Mouse (Mus musculus) thymus, postnatal 14 days (tissue): ENCODE measurements around the gene Adgrv1.
A peak's percentile ranks its signal among the peaks of the same experiment; 100 is the strongest.

Source experiments
- DNase-seq: peaks from one replicate; pipeline ENCODE4 v3.0.0; 2021

The Adgrv1 gene

DNA sequence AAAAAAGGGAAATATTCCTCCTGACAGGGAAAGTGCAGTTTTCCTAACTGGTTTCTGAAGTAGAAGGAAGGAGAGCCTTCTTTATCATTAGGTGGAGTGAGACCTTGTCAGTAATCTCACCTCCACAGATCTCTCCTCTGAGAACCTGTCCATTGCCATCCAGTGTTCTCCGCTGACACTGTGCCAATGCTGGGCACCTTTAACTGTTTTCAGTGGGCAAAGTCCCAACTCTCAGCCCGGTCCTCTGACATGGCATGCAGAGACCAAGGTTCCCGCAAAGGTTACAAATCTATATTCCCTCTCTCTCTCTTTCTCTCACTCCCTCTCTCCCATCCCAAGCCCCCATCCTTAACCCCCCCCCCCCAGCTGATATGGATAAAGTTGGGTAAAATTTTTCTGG, 230.1 kb downstream of the Adgrv1 start:
- no peak for DNase-seq

DNA sequence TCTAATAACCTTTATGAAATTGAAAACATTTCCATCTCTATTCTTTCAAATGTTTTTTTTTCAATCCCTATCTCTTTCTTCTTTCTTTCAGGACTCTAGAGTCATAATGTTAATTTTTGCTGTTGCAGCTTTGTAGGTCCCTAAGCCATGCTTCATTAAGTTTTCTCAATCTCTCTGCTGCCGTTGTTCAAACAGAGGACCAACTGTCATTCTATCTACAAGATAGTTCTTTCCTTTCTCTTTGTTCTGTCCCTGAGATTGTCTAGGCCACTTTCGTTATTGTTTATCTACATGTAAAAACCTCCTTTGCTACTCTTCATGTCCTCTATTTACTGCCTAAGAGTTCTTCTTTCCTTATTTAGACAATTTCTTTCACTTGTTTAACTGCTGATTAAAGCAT, 230.8 kb downstream of the Adgrv1 start:
- no peak for DNase-seq

DNA sequence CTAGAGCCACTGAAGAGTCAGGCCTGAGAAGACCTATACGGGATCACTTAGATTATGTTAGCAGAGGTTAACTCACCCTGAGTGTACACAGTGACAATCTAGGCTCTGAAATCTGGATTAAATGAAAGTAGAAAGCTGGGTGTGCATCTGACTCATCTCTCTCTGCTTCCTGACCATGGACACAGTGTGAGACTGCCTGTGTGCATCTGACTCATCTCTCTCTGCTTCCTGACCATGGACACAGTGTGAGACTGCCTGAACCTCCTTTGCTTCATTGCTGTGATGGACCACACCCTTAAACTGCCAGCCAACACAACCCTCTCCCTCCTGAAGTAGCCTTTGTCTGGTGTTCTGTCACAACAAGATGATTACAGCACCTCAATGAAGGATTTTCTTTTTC, 231.2 kb downstream of the Adgrv1 start:
- no peak for DNase-seq

DNA sequence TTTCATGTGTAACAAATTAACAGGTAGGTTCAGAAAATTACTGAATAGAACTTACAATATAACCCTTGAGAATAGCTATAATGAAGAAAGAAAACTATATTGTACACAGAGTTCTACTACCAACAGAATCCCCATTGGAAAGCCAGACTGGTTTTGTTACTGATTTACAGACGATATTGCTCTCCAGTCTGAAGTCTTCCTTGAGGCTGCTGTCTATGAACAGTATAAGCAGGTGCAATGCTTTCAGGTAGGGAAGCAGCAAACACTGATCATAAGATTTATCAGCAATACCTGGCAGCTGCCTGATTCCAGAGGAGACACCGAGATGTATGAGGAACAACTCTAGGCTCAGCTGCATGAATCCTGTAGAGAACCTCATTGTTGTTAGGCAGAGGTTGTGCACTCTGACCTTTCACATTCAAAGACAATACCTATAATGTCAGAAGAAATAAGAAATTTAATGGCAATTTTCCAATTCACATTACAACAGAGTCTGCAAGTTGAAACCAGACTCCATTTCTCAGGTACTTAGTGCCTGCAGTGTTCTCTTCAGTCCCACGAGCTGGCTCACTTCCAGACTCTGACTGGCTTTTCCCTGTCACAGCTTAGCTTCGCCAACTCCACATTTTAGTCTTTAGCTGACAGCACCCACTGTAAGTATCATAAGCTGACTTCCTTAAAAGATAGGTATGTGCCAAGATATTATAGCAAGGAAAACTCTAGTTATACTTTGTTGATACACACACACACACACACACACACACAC, 247.2 kb downstream of the Adgrv1 start:
- DNase-seq, result no peak

DNA sequence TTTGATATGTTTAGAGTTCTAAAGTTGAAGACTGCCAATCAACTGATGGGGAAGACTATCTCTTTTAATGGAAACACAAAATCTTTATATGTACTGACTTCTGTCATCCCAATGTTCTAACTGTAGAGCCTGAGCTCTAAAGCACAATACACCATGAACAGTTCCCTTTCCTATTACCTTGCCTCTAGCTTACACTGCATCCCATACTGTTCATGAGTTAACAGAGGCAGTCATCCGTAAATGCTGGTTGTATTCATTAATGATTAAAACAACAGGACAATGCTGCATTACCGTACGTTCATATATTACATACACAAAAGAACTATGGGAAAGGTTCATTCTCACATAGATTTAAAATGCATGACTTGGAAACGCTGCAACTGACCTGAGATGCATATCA, 251.1 kb downstream of the Adgrv1 start:
- DNase-seq, result no peak

DNA sequence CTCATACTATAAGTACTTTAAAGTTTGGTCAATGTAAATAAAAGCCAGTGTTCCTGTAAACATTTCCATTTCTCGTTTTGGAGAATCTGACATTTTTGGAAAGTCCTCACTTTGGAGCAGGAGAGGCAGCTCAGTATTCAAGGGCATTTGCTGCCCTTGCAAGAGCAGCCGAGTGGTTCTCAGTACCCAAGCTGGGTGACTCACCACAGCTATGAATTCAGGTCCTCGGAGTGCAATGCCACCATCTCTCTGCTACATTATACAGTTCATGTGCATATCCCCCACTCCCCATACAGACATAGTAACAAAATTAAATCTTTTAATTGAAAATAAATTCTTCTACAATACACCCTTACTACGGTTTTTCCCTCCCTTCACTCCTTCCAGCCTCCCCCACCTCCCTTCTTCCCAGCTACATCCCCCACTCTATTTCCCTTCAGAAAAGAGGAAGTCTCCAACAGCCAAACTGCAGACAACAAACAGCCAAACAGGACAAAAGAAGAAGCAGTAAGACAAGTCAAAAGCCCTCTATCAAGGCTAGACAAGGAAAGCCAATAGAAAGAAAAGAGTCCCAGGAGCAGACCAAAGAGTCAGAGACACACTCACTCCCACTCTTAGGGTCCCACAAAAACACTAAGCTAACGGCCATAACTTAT, 262.0 kb downstream of the Adgrv1 start:
- no peak for DNase-seq

DNA sequence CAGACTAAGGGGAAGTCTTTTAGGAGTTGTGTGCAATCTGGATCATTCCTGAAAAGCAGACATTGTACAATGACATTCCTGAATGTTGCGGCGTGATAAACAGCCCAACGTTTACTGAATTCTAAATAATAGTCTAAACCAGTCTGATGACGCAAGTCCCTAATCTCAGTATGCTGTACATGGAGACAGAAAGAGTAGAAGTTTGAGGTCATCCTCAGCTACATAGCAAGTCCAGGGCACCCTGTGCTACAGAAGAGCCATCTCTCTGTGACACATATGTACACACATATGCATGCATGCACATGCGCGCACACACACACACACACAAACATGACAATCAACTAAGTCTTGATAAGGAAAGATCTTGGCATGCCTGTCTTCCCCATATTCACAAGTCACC, 262.8 kb downstream of the Adgrv1 start:
- no peak for DNase-seq

DNA sequence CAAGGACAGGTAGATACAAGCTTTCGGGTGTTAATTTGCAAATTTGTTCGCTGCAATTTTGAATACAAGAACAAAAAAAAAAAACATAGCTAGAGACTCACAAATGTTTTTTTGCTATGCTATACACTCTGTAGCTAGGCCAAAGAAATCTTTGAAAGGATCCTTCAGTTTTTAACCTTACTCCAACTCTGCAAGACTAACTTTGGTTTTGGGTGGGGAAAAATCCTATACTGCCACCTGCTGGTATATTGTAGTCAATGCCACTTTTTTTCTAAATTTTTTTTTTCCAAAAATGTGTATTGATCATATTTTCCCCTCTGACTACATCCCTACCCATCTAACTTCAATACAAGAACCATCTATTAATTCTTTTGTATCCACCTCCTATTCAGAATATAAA, 263.4 kb downstream of the Adgrv1 start:
- no peak for DNase-seq

DNA sequence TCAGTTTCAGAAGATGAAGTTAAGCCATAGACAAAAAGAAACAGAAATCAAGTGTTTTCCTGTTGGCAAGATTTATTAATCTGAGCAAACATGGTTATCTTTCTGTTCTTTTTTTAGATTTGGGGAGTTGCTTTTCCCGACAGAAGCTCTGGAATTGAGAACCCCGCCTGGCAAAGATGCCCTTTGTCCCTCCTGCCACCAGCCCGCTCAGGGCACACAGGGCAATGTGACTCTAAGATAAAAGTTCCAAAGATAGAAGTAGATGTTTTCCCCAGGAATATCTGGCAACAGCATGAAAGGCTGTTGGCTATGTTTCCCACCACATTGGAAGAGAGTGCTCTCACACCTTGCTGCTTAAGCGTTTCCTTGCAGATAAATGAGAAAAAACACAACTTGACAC, 264.0 kb downstream of the Adgrv1 start:
- no peak for DNase-seq

DNA sequence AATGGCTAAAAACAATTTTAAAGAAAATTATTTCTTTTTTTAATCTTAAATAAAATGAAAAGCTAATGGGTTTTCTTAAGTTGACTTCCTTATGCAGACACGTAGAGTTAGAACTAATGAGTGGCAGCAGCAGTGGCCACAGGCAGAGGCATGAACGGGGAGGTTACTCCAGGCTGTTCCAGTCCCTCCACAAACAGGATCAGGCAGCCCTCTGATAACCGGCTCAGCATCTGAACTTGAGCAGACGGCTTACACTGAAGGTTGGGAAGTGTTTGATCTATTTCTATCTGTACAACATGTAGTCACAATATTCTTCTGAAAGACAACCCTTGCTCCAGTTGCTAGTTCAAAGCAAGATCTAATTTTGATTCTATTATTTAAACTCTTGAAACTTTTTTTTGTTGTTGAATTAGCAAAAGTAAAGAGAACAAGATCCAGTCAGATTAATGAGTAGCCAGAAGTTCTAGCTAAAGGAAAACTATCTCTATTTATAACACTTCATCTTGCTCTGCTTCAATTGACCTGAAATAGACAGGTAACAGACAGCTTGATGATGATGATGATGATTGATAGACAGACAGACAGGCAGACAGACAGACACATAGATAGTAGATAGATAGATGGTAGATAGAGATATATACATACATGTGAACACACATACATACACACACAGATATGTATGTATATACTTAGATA, 265.1 kb downstream of the Adgrv1 start:
- DNase-seq, result no peak

DNA sequence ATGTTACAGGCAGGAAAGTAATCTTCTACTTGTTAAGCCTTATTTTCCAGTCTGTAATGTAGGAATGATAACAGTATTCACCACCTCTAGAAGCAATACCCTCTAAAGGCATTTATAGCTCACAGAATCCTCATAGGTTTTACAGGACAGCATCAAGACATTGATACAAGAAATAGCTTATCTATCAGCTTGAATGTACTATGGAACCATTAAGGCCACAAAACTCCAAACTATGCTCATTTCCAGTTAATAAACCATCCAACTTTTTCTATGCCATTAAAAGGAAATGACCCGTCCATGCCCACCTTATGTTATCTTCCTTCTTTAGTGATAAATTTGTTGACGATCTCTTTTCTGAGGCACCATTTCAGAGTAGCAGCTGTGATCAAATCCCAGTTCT, 272.6 kb downstream of the Adgrv1 start:
- DNase-seq, result no peak

DNA sequence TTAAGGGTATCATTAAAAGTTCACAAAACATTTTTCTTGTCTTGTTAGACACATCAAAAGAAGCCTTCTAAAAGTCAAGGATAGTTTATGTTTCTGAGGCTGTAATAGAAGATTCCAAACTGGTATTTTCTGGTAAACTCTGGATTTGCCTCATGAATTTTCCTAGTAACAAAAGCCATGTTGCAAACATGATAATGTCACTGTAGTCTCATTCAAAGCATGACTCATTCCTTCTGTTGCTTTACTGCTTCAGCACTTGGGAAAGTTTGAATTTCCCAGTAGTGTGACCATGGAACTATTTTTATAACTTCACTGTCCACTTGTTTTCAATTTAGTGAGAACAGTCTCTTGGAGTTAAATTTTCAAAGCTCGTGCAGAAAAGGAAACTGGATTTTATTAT, 274.2 kb downstream of the Adgrv1 start:
- DNase-seq, result no peak

DNA sequence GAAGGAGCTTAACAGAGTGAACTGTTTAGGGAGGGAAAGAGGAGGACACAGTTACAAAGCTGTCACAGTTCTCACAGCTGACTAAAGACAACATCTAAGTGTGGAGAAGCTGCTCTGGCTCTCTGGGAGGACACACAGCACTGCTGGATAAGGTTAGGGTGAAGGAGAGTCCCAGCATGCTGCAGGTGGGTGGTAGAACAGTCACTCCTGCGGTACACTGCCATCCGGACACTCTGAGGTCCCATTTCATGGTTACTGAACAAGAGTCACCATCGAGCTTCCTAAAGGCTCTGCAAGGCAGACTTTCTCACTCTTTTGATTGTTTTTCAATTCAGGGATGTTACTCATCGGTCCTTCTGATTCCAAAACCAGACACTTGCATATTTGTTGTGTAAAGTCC, 274.6 kb downstream of the Adgrv1 start:
- DNase-seq, result no peak

DNA sequence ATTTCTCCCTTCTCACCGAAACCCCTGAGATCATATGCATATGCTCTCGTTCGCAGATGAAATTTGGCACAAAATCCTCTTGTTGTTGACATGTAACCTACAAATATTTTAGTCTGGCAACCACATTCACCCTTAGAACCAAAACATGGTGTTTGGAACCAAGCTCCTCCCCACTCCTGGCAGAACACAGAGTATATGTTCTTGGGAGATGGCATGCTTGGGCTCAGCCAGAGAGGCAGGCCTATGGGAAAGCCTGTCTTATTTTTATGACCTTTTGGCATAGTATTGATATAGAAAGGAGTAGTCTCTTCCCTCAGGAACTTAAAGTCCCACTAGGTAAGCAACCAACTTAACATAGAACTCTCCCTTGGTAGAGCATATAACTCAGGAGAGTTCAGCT, 275.7 kb downstream of the Adgrv1 start:
- no peak for DNase-seq

DNA sequence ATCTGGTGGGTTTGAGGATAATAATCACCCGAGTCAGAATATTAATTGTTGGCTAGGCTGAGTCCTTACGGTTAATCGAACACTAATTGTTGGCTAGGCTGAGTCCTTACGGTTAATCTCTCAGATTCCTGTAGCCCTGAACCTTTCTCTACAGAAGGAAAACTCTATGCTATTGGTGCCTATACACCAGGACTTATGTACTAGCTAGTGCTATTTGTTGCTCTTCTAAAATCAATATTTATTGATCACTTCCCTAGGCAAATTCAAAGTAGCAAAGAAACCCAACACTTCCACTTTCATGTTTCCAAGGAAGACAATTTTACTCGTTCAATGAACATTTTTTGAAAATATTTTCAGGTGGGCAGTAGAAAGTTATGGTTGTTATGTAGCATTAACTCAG, 278.4 kb downstream of the Adgrv1 start:
- DNase-seq, result no peak

DNA sequence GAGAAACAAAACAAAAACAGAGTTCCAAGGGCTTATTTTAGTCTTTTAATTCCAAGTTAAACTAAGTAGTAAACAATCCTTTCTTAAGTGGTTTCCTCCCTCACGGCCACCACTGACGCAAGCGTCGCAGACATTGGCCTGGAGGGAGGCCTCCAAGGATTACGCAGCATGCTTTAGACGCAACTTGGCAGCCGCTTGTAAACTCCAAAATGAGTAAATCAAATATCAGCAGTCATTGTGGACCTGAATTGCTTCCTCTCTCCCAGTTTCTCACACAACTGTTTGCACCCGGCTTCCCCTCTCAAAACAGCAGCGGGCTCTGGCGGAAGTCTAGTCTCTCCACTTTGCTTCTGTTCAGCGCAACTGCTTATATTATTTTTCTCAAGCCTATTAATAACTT, 280.7 kb downstream of the Adgrv1 start:
- no peak for DNase-seq

DNA sequence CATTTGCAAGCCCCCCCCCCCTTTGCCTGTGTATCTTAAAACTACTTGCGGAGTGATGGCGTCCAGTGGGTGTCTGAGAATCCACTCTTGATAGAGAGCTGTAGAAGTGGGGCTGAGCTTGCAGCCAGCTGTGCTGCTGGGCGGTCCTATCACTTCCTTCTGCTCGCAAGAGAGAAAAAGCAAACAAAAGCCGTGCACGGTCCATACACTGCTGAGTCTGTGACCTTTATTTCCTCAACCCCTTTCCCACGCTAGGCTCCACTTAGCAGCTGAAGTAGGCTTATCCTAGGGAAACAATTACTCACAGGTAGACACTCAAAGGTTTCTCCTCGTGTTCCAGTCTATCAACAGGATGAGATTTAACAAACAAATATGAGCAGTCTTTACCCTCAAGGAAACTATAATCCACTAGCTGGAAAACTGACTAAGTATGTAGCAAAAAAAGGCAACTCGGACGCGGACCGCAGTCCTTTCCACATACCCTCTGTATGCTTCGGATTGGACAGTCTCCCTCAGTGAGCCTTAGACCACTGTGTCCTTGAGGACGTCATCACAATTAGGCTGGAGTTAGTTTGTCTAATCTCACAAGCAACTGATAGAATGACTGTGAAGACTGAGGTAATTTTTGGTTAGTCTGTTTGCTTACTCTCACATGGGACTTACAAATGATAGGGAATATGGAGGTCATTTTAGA, 281.3 kb downstream of the Adgrv1 start:
- peak; percentile 29 for DNase-seq

DNA sequence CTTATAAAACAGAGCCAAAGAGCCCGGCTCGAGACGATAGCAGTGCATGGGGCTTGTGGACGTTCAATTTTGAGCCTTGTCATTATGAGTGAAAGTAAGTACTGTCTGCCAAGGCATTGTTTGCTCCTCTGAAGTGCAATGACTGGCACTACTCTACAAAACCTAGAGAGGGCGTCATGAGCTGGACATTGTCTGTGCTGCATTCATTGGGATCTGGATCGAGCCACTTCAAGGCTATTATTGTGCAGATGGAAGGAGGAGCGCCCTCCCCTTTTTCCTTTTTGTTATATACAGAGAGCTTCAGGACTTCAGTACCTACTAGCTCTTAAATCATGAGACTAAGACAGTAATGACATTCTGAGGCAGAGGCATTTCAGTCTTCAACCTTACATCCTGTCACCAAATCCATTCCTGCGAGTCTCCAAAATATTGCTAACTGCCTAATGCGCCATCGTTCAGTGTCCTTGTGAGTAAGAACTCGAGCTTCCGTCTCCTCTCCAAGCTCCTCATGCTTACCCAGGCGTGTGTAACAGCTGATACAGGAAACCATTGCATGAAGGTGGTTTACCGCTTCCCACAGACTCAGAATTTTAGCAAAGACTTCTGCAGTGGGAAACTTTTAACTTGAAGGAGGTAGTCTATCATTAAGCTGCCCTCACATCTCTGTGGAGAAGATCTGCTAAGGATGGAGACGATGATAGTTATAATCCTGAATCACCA, 285.5 kb downstream of the Adgrv1 start:
- peak; percentile 6 for DNase-seq

DNA sequence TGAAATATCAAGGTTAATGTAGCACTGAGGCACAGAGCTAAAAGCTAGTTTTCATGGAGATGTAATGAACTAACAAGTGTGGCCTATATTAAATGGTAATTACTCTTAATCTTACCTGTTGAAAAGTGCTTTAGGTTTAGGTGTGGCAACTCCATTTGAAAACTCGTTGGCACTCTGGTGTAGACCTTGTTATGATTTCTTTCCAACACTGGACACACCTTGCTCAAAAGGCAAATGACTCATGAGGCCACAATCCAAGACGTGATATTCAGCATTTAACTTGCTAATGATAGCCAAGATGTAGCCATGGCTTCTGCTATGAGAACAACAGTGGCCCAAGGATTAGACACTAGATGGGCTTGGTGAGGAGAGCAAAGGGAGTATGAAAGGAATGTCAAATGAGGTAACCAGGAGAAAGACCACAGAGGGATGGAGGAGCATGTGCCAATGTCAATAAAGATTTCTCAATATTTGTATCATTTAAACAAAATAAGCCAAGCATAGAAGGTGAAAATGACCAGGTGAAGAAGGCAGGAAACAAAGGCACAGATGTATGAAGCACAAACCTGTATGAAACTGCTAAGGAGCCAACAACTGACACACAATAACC, 289.9 kb downstream of the Adgrv1 start:
- DNase-seq, result no peak

DNA sequence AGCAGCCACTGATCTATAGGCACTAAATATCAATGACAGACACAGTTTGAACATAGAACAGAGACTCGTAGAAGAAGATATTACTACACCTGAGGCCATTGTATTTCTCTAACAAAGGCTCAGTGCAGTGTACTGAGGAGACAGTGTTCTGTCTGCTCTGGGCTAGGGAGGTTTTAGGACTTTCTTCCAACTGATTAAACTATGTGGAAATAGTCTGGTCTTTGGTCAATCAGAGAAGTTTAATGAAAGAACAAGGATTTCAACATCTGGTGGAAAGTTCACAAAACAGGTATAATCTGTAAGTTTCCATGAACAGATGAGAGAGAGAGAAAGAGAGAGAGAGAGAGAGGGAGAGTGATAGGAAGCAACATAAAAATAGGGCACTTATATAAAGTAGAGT, 297.7 kb downstream of the Adgrv1 start:
- DNase-seq, result no peak

DNA sequence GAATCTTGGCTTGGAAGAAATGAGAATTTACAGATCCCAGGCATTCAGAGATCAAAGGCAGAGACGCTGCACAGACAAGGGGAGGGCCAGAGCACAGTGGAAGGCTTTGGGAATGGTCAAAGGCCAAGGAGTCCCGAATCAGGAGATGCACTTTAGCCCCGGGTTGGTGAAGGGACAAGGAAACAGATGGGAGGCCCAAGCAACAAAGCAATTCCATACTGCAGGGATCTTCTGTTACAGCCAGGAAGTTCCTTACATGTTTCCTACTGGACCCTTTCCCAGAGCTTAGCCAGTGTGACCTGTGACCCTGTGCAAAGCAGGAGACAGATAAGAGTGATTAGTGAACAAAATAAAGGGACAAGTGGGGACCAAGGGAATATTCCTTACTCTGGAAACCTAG, 300.9 kb downstream of the Adgrv1 start:
- no peak for DNase-seq

DNA sequence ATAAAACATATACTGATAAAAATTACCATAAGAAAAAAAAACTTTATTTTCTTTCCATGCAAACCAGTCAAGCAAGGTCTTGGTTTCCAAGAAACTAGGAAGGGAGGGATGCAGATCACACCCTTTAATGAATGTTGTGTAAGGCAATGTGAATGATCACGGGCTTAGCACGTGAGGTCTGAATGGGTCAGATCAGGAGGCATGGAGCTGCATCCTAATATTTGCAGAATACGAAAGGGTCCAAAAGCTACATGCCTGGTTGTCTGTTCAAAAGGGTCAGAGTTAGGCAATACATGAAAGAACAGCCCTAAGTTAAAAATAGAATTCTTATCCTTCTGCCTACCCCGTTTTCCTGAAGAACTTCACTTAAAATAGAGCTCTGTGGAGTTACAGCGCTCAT, 303.2 kb downstream of the Adgrv1 start:
- DNase-seq, result no peak

DNA sequence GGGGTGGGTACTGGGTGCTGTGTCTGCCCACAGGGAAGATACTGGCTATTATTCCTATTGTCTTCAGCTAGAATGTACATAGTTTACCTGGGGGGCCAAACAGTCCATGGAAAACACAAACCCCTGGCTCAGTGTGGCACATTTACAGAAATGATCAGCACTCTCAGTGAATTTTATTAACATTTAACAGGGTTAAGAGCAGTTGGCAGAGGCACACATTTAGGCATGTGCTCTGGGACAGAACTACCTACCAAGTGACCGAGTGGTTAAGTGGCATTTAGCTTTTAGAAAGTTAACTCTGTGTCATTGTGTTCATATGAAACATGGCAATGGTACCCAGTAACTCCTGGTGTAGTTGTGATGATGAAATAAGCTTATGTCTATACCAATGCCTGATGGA, 304.8 kb downstream of the Adgrv1 start:
- DNase-seq, result no peak
